Mouse (Mus musculus) MN1 (cell line): Measurements from ENCODE around the gene Chrng.

ENCODE experiments used
- DNase-seq: peaks from one replicate; pipeline ENCODE4 v3.0.0-alpha.2; 2016; ENCODE audit warnings: low spot score

Chrng gene

DNA sequence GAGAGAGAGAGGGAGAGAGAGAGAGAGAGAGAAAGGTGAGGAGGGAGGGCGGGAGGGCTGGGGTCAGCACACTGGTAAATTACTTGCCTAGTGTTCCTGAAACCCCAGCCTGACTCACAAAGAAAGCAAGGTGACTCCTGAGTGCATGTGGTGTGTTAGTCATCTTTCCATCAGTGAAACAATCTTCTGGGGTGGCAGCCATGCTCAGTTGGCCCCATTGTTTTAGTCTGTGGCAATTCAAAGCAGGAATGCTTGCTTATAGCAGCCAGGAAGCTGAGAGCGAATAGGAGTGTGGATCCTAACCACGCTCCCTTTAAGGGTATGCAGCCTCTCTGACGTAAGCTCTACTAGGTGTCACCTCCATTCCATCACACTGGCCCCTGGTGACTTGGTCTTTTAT is 50.7 kb downstream of the Chrng start:
- no peak for DNase-seq

DNA sequence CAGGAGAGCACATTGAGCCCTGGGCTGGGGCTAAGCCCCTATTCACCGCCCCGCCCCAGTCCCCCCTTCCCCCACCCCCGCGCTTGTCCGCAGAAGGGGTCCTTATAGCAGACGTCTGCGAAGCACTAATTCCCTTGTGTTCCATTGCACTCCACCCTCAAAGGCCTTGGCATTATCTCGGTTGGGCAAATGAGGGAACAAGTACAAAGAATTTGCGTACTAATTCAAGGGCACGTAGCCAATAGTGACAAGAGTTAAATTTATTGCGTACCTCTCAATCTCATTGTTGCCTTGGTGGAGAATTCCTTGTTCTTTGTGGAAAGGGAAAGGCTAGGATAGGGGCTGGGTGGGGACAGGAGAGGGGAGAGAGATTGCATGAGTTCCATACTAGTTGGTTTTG is 53.2 kb downstream of the Chrng start:
- DNase-seq = no peak

DNA sequence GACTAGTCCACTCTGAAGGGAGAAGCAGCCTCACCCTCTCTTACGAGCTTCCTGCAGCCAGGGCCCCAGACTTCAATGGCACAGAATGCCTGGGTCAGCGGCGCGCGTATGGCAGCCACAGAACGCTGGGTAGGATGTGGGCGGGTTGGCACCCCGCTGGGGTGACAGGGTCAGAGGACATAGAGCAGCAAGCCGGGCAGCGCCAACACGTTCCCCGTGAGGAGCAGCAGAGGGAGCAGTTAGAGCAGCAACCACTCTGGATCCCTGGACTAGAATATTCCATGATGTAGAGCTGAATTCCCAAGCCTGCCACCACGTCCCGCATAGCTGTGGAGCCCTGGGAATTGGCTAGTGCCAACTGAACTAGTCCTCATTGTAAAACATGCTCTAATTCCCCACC is 54.0 kb downstream of the Chrng start:
- no peak for DNase-seq

DNA sequence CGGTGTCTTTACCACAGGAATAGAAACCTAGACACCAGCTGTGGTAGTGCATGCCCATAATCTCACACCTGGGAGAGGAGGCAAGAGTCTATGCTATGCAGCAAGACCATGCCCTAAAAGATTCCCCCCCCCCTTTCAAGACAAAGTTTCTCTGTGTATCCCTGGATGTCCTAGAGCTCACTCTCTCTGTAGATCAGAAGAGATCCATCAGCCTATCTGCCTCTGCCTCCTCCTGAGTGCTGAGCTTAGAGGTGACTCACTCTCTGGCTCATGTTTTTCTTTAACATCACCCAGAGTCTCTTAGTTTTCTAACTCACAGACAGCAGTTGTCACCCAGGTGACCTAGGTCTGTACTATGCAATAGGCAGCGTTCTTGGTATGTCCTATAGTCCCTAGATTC is 54.9 kb downstream of the Chrng start:
- no peak for DNase-seq
